Mouse (Mus musculus) liver, embryonic 14.5 days (tissue): ENCODE results near the gene Ralgps2.

Experiments used
- CTCF ChIP-seq: IDR thresholded peaks from 2 replicates; pipeline ENCODE4 v1.5.1; 2016; ENCODE audit warnings: antibody characterized with exemption, low read depth, control low read depth
- EP300 ChIP-seq: IDR thresholded peaks from 2 replicates; pipeline ENCODE4 v1.6.1; 2016; ENCODE audit warnings: antibody characterized with exemption, low read depth

GRCm38 (mm10) chr1:156801276-156801675 is 138.2 kb downstream of the Ralgps2 start:
- TF ChIP-seq EP300 (no peak), CTCF (no peak)
